Mouse (Mus musculus): ENCODE results near the gene Rps15.

Gene Rps15

DNA sequence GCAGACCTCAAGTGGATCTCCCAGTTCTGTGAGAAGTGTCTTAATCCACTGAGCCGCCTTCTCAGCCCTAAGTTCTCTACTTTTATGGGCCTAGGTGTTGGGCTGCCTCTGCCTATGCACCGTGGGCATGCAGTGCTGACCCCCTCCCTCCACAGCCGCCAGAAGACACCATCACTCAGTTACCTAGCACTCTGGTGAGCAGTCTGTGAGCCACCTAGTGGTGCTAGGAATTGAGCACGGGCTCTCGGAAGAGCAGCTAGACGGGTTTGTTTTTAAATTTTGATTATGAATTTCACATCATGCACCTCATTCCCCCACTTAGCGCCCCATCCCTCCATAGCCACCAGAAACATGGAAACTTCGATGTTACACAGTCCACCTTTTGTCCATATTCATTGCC is 3.6 kb upstream of the Rps15 start:
- in situ Hi-C loops (cut with MboI, MseI) = no loop called here

GRCm38 (mm10) chr10:80293325-80293724 is 1.1 kb downstream of the Rps15 start:
- in situ Hi-C loops (cut with MboI, MseI) = no loop called here

- in situ Hi-C loops (cut with MboI, MseI) = no loop called here
Observed at GRCm38 (mm10) chr10:80294311-80294710, 2.1 kb downstream of the Rps15 start.

GRCm38 (mm10) chr10:80294788-80295303 is 2.6 kb downstream of the Rps15 start:
- in situ Hi-C loops (cut with MboI, MseI) = no loop called here

DNA sequence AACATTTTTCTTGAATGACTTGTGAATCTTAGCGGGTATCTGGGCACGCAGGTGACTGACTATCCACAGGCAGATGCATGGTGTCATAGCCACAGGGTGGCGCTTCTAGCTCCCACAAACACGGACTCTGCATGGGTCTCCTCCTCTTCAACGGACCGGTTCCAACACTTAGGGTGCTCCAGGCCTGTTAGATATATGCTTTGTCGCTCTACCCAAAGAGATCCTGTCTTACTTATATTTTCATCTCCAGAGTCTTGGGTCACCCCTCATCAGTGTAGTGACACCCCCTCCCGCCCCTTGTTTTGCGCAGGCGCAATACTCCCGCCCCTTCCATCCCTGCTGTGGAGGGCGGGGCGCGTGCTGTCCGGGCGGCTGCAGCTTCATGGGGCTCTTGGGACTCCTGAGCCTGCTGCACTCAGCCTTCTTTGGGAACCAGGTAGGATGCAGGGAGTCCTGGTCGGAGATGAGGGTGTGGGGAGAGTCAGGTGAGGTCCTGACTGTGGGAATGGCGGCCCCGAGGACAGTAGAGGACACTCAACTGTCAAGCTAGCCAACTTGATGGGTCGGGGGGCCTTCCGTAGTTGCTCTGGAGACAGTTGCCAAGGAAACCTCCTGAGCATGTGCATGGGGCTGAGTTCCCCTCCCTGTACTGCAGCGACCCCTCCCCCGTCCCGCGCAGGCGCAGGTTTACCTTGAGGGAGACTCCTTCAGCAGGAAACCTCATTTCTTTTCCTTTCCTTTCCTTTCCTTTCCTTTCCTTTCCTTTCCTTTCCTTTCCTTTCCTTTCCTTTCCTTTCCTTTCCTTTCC is 3.6 kb downstream of the Rps15 start, which contains the start of gene Apc2:
Apc2 (plus strand) TSS at position 360 of the 808 bp plus-strand sequence.
- in situ Hi-C loops (cut with MboI, MseI) = no loop called here

DNA sequence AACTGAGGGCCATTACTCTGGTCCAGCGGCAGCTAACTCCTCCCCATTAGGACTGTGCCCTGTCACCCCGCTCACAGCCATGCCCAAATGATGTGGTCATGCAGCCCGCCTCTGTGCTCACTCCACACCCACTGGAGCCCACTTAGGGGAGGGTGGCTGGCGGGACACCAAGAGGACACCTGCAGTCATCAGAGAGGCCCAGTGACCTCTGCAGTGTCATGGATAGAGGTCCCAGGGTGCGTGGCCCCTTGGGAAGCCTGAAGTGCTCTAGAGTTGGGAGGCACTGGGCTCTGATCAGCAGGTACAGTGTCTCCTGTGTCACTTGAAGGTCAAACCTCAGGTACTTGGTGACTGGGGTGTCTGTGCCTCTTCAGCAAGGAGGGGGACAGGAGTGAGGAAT is 4.6 kb downstream of the Rps15 start:
- in situ Hi-C loops (cut with MboI, MseI) = no loop called here

DNA sequence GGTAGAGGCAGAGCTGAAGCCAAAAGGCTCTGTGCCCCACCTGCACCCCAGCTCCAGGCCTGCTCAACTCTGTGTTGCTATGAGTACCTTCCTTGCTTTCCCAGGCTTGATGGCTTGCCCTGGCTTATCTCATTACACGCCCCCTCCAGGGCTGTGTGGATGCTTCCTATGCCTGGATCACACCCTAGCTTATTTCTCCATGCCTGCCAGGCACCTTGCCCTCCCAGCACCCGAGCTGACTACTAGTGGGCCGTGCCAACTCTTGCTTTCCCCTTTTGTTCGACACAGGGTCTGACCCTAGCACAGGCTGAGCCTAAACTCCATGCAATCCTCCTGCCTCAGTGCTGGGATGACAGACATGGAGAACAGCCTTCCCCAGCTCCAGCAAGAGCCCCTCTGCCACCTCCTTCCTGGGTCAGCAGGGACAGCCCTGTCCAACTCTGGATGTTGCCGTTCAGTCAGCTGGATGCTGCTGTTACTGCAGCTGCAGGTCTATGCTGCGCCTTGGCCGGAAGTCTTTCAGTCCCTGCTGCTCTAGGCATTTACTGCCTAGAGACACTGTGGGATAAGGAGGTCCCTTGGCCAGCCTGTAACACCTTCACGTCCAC is 5.4 kb downstream of the Rps15 start:
- in situ Hi-C loops (cut with MboI, MseI) = no loop called here

DNA sequence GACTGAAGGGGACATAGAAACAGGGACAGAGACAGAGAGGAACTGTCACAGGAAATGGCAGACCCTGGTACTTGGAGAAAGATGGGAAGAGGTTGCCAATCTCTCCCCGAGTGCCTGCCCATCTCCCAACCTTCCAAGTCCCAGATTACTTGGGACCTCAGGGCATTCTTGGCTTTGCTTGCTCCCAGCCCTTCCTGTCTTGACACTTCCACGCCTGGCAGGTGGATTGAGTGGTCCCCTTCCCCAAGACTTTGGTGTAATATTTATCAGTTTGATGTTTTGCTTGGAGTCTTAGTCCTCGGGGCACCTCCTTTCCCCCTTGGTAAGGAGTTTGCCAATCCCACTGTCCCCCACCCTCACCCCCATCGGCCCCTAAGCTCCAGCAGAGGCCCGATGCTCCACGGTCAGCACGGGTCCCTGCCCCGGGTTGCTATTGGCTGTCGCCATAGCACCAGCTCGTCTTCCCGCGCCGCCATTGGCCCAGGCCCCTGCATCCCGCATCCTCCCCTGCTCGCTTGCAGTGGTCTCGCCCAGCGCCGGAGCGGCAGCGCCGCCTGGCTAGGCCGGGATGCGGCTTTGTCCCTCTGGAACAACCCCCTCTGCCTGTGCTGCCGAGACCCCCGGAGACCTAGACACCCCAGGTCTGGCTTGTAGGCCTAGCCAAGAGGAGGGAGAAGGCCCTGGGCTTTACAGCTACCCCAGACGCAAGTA is 6.5 kb downstream of the Rps15 start:
- in situ Hi-C loops (cut with MboI, MseI) = no loop called here

DNA sequence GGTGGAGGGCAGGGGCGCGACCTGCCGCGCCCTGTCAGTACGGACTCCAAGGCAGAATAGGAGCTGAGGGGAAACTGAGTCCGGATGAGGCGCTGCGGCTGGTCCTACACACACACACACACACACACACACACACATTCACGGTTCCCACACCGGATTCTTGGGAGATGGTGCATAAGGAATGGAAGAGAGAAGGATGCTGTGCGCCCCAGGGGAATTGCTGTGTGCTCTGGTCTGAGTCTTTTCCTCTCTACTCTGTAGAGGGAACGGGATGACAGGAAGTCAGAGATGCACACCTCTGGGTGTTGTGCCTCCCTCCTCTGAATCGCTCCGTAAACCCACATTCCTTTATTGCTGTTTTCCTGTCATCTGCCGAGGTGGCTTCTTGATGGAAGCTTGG is 7.0 kb downstream of the Rps15 start:
- in situ Hi-C loops (cut with MboI, MseI) = no loop called here

- in situ Hi-C loops (cut with MboI, MseI) = no loop called here
Observed at GRCm38 (mm10) chr10:80299824-80300223, 7.6 kb downstream of the Rps15 start.

- in situ Hi-C loops (cut with MboI, MseI) = no loop called here
Observed at GRCm38 (mm10) chr10:80300672-80301181, 8.5 kb downstream of the Rps15 start.

GRCm38 (mm10) chr10:80301256-80302081 is 9.2 kb downstream of the Rps15 start:
- in situ Hi-C loops (cut with MboI, MseI) = no loop called here

- in situ Hi-C loops (cut with MboI, MseI) = no loop called here
Observed at GRCm38 (mm10) chr10:80302082-80302355, 9.8 kb downstream of the Rps15 start.

DNA sequence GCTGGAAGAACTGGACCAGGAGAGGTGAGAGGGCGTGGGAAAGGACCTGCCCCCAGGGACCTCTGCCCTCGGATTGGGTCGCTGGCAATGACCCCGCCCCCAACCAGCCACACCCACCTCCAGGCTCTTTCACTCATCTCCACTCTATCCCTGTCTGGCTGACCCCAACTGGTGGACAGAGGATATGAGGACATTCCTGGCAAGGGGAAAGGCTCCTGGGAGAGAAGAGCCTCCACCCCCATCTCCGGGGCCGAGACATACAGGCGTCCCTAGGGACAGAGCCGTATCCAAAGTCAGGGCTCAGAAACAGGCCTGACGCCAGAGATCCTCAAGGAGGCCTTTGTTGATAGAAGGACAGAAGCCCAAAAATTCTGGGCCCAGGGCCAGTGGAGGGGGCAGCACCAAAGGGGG is 10.2 kb downstream of the Rps15 start:
- in situ Hi-C loops (cut with MboI, MseI) = no loop called here

- in situ Hi-C loops (cut with MboI, MseI) = no loop called here
Observed at GRCm38 (mm10) chr10:80304458-80304857, 12.2 kb downstream of the Rps15 start.

DNA sequence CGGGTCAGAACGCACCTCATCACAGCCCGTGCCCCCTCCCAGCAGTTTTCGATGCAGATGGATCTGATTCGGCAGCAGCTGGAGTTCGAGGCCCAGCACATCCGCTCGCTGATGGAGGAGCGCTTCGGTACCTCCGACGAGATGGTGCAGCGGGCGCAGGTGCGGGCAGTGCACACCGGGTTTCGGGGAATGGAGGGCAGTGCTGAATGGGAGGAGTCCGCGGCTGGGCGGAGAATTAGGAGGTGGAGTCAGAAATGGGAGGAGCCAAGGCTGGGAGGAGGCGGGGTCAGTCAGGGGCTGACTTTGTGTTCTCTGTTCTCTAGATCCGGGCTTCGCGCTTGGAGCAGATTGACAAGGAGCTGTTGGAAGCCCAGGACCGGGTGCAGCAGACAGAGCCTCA is 12.6 kb downstream of the Rps15 start:
- in situ Hi-C loops (cut with MboI, MseI) = no loop called here

DNA sequence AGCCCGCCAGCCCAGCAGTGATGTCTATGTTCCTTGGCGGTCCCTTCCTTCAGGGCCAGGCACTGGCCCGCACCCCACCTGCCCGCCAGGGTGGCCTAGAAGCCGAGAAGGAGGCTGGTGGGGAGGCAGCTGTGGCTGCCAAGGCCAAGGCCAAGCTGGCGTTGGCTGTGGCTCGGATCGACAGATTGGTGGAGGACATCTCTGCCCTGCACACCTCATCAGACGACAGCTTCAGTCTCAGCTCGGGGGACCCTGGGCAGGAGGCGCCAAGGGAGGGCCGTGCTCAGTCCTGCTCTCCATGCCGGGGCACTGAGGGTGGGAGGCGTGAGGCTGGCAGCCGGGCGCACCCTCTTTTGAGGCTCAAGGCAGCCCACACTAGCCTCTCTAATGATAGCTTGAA is 19.3 kb downstream of the Rps15 start:
- in situ Hi-C loops (cut with MboI, MseI) = no loop called here

GRCm38 (mm10) chr10:80312586-80313504 is 20.6 kb downstream of the Rps15 start:
- in situ Hi-C loops (cut with MboI, MseI) = no loop called here

DNA sequence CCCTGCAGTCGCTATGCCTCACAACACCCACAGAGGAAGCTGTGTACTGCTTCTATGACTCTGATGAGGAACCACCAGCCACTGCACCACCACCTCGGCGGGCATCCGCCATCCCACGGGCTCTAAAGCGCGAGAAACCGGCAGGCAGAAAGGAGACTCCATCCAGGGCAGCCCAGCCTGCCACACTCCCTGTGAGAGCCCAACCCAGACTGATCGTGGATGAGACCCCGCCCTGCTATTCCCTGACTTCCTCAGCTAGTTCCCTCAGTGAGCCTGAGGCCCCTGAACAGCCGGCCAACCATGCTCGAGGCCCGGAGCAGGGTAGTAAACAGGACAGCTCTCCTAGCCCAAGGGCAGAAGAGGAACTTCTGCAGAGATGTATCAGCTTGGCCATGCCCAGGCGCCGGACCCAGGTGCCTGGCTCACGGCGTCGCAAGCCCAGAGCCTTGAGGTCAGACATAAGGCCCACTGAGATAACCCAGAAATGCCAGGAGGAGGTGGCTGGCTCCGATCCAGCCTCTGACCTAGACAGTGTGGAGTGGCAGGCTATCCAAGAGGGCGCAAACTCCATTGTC is 21.5 kb downstream of the Rps15 start:
- in situ Hi-C loops (cut with MboI, MseI) = no loop called here

DNA sequence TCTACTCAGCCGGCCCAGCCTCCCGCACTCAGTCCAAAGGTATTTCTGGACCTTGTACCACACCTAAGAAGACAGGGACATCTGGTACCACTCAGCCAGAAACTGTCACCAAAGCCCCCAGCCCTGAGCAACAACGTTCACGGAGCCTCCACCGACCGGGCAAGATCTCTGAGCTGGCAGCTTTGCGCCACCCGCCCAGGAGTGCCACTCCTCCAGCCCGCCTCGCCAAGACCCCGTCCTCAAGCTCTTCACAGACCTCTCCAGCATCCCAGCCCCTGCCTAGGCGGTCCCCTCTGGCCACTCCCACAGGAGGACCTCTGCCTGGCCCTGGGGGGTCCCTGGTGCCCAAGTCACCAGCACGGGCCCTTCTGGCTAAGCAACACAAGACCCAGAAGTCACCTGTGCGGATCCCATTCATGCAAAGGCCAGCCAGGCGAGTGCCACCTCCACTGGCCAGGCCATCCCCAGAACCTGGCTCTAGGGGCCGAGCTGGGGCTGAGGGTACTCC is 22.3 kb downstream of the Rps15 start:
- in situ Hi-C loops (cut with MboI, MseI) = no loop called here
